Mouse (Mus musculus): ENCODE data around the gene Fam189b.
A peak's percentile ranks its signal among the peaks of the same experiment; 100 is the strongest.

Gene Fam189b

GRCm38 (mm10) chr3:89166945-89167344 lies 16.0 kb upstream of the Fam189b start:
- no peak for DNase-seq (ENCODE audit: low spot score)

- no peak for DNase-seq (ENCODE audit: low spot score)
Observed at GRCm38 (mm10) chr3:89174844-89175243, 8.1 kb upstream of the Fam189b start.

- DNase-seq (ENCODE audit: low spot score): no peak
Observed at GRCm38 (mm10) chr3:89175544-89175943, 7.4 kb upstream of the Fam189b start.

- DNase-seq (ENCODE audit: low spot score): no peak
Observed at GRCm38 (mm10) chr3:89176421-89176820, 6.5 kb upstream of the Fam189b start.

DNA sequence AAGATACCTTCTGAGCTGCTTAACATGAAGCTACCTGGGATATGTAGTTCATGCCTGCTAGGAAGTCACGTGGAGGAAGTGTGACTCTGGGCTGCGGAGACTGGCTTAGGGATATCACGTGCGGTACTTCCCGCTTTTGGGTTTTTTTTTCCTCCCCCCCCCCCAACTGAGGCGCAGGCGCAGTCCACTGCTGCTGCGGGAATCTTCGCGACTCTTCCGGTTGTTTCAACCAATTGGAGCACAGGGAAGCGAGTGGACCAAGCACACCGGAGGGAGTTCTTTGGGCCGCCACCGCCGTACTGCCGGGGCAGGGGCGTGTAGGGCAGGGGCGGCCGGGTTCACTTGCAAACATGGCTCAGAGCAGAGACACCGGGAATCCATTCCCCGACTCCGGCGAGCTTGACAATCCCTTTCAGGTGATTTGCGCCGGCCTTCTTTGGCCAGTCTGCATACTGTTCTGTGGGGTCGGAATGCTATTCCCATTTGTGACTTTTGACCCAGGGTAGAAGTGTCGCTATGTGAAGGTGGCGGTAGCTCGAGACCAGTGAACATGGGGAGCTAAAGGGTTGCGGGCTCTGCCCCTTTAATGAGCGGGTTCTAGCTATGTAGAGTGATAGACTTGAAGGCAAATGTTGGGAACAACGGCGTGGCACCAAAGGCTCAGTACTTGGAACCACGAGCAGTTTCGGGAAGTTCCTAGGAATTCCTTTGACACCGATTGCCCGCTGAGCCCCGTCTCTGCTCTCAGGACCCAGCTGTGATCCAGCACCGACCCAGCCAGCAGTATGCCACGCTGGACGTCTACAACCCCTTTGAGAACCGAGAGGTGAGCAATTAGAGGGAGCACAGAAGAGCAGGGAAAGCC lies 5.5 kb upstream of the Fam189b start, which contains the start of gene Scamp3:
TSS of gene Scamp3 (plus strand) at position 232 of the 865 bp plus-strand sequence.
- DNase-seq (ENCODE audit: low spot score): peak; percentile 87

GRCm38 (mm10) chr3:89178107-89178385 lies 4.9 kb upstream of the Fam189b start:
- no peak for DNase-seq (ENCODE audit: low spot score)

GRCm38 (mm10) chr3:89179056-89179455 lies 3.9 kb upstream of the Fam189b start:
- no peak for DNase-seq (ENCODE audit: low spot score)

DNA sequence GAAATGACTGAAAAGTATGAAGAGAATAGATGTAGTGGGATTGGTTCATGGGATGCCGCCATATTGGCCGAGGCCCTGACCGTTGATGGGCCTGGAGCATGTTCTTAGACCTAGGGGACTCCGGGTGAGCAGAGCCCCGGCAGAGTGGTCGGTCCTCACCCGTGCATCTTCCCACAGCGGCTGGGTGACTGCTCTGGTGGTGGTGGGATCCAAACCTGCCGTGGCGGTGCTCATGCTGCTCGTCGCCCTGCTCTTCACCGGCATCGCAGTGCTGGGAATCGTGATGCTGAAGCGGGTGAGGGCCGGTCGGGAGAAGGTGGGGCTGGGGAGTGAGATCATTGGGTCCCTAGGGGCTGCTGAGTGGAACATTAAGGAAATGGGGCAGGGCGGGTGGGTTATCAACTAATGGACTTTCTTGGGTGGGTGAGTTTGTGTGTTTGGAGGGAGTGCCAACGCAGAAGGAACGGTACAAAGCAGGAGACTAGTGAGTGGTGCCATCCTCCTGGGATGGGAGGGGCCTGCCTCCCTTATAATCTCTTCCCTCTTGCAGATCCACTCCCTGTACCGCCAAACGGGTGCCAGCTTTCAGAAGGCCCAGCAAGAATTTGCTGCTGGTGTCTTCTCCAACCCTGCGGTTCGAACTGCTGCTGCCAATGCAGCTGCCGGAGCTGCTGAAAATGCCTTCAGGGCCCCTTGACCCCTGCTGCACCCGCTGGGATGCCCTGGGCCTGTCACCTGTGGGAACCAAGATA lies 1.0 kb upstream of the Fam189b start:
- DNase-seq (ENCODE audit: low spot score): no peak

- no peak for DNase-seq (ENCODE audit: low spot score)
Observed at GRCm38 (mm10) chr3:89182531-89183057, 349 bp upstream of the Fam189b start.

DNA sequence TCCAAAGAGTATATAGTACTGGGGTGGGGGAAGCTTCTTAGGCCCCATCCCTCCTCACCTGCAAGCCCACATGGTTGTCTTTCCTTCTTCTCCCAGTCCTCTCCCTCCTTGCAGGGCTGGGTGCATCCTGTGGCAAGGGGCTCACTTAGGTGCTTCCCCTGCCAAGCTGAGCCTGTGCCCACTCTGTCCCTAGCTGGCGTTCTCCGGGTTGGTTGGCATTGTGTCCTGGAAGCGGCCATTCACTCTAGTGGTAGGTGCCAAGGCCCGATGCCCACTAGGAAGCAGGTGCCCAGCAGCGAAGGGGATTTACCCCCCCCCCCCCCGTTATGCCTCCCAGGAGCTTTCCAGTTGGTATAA lies 994 bp downstream of the Fam189b start:
- DNase-seq (ENCODE audit: low spot score): no peak

- no peak for DNase-seq (ENCODE audit: low spot score)
Observed at GRCm38 (mm10) chr3:89187197-89187596, 4.3 kb downstream of the Fam189b start.

DNA sequence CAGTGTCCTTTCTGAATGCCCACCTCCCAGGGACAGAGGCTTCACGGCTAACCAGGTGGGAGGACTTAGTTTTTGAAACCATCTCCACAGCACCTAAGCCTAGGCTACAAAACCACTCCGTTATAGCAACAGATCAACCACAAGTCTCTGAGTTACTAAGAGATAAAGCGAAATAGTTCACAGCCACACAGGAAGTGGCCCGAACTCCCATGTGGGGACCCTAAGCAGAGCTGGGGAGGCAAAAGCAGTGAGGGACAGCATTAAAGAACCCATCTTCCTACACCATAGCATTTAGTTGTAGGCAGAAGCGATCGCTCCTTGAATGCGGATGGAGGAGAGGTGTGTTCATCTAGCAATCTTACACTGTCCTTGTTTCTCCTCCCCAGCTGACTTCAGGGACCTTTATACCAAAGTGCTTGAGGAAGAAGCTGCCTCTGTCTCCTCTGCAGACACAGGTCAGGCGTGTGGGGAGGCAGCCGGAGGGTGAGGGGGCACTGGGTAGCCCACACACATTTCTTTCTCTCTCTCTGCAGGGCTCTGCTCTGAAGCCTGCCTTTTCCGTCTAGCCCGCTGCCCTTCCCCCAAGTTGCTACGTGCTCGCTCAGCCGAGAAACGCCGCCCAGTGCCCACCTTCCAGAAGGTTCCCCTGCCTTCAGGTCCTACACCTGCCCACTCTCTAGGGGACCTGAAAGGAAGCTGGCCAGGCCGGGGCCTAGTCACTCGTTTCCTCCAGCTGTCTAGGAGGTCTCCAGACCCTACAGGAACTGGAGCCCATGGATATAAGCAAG lies 4.9 kb downstream of the Fam189b start:
- DNase-seq (ENCODE audit: low spot score): no peak

- no peak for DNase-seq (ENCODE audit: low spot score)
Observed at GRCm38 (mm10) chr3:89188478-89188875, 5.5 kb downstream of the Fam189b start.

- no peak for DNase-seq (ENCODE audit: low spot score)
Observed at GRCm38 (mm10) chr3:89190436-89190835, 7.5 kb downstream of the Fam189b start.

- no peak for DNase-seq (ENCODE audit: low spot score)
Observed at GRCm38 (mm10) chr3:89193351-89193750, 10.4 kb downstream of the Fam189b start.

DNA sequence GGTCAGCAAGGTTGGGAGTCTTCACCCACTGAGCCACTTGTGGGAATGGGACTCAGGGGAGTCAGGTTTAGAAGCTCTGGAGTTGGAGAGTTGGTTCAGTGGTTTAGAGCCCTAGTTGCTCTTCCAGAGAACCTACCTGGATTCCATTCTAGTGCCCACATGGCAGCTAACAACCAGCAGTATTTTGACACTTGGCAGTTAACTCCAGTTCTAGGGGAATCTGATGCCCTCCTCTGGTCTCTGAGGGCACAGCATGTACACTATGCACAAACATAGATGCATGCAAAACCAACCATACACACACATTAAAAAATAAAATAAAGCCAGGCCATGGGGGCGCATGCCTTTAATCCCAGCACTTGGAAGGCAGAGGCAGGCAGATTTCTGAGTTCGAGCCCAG lies 10.9 kb downstream of the Fam189b start:
- DNase-seq (ENCODE audit: low spot score): no peak

- DNase-seq (ENCODE audit: low spot score): peak; percentile 68
Observed at GRCm38 (mm10) chr3:89195979-89196877, 13.3 kb downstream of the Fam189b start.

GRCm38 (mm10) chr3:89199839-89200238 lies 16.9 kb downstream of the Fam189b start:
- DNase-seq (ENCODE audit: low spot score): no peak

DNA sequence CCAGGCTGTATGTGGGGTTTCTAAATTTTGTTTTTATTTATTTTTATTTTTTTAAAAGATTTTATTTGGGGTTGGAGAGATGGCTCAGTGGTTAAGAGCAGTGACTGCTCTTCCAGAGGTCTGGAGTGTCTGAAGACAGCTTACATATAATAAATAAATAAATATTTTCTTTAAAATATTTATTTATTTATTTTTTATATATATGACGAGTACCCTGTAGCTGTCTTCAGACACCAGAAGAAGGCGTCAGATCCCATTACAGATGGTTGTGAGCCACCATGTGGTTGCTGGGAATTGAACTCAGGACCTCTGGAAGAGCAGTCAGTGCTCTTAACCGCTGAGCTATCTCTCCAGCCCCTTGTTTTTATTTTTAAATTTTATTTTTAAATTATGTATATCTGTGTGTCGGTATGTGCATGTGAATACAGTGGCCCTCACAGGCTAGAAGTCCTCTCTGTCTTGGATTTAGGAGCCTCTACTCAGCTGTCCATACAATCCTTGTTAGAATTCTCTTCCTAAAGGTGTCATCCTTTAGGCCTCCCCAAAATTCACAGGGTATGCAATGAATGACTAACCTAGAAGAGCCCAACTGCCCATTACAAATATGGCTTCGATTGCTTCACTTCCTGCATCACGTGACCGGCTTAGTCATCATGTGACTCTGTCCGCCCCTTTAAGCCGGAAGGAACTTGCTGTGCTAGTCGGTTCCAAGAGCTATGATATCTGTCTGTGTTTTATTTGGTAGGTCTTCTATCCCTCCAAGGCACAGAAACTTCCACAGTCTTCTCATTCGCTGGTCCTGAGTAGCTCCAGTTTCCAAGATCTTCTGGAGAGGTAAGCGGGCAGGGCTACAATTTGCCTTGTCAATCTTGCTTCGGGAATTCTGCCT lies 19.6 kb downstream of the Fam189b start, which contains the start of gene Gba:
TSS of gene Gba (plus strand) at position 676 of the 889 bp plus-strand sequence.
- DNase-seq (ENCODE audit: low spot score): peak; percentile 85

- DNase-seq (ENCODE audit: low spot score): no peak
Observed at GRCm38 (mm10) chr3:89203142-89203514, 20.2 kb downstream of the Fam189b start.

Data from layer of hippocampus, adult 9-10 months (tissue).